Mouse (Mus musculus): ENCODE measurements around the gene Zc2hc1c. TPM values are rescaled to one million over a fixed set of nuclear protein-coding genes. Genes with fewer than 3 reads are reported as not detected.
A peak's percentile ranks its signal among the peaks of the same experiment; 100 is the strongest.
"Not testable (repeated sequence)": the region's sequence is repeated elsewhere in the genome, so short reads cannot be mapped to it uniquely, and the experiment has no call there.

Zc2hc1c gene
- polyA plus RNA-seq, 1 experiment from 2014 or later: 1.3 TPM

DNA sequence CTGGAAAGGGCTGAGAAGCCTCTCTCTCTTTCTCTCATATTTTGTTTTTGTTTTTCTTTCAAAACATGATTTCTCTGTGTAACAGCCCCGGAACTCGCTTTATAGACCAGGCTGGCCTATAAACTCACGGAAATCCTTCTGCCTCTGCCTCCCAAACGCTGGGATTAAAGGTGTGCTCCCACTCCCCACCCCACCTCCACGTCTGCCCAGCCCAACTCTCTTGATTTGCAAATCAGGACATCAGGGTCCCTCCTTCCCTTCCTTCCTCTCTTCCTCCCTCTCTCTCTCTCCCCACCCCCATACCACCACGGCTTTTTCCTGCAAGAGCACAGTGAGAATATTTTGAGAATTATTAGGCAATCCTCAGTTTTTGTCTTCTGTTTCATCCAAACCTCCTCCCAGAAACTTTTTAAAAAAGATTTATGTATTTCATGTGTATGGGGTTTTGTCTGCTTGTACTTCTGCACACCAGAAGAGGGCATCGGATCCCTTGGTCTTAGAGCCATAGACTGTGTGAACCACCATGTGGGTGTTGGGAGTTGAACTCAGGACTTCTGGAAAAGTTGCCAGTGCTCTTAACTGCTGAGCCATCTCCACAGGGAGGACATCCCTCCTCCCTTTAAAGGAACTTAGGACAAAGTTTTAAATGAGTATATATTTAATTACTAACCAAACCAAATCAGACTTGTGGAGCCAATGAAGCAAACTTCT, 17.1 kb upstream of the Zc2hc1c start:
- Histone ChIP-seq H3K36me3 (0 out of 2 replicates have a peak, but pooled peaks cover 3% of the 10 kb centered on the region), H3K27ac (no peak overlapping the region), H3K9me3 (no peaks in the 10 kb centered on the region), H3K27me3 (no peaks in the 10 kb centered on the region), H3K4me1 (replicated peaks) (peaks cover 4% of the 10 kb centered on the region), H3K4me3 (replicated peaks) (0 out of 2 replicates have a peak overlapping the region, but pooled peaks have one; percentile 57), H3K9ac (replicated peaks) (no peak overlapping the region), H3K4me2 (replicated peaks) (peak overlapping the region; percentile 59; the same call in 1 of the 2 replicates)
- WGBS: 80% methylated on average over 7 of the region's 7 CpGs
- ATAC-seq: no peak

DNA sequence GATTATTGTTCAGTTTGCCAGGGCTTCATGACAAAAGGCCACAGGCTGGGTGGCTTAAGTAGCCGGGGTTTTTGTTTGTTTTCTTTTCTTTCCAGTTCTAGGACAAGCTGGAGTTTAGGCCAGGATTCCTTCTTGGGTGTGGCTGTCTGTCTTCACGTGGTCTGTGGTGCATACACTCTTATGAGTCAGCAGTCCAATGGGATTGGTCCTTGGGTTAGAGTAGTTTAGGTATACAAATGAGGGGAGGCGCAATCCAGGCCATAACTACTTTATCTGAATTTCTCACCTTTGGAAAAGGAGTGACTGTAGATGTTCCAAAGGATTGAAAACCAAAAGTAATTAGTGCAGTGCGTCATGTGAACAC, 16.6 kb upstream of the Zc2hc1c start:
- Histone ChIP-seq H3K9ac (replicated peaks) (no peak overlapping the region), H3K9me3 (no peaks in the 10 kb centered on the region), H3K27ac (no peak overlapping the region), H3K36me3 (0 out of 2 replicates have a peak, but pooled peaks cover 3% of the 10 kb centered on the region), H3K4me2 (replicated peaks) (no peak overlapping the region), H3K4me3 (replicated peaks) (no peak overlapping the region), H3K27me3 (no peaks in the 10 kb centered on the region), H3K4me1 (replicated peaks) (peaks cover 4% of the 10 kb centered on the region)
- no peak for ATAC-seq
- 77% methylated on average over 4 of the region's 4 CpGs for WGBS

DNA sequence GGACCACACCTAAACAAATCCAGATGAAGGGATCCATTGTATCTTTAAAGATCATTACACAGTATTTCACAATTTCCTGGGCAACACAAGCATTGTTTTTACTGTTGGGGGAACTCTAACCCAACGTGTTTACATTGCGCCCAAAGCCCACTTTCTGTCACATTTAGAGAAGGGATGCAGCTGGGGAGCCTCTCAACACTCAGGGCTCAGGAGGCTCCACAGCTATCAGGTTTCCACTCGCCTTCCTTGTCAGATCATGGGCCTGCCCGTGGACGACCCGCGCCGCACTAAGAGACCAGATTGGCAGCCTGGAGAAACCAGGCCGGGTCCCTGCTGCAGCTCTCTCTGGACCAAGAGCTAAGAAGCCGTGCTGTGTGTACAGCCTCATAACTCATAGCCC, 14.9 kb upstream of the Zc2hc1c start:
- Histone ChIP-seq H3K27ac (no peak overlapping the region), H3K4me1 (replicated peaks) (peaks cover 4% of the 10 kb centered on the region), H3K9me3 (no peaks in the 10 kb centered on the region), H3K27me3 (no peaks in the 10 kb centered on the region), H3K4me3 (replicated peaks) (no peak overlapping the region), H3K9ac (replicated peaks) (no peak overlapping the region), H3K36me3 (0 out of 2 replicates have a peak, but pooled peaks cover 3% of the 10 kb centered on the region), H3K4me2 (replicated peaks) (no peak overlapping the region)
- ATAC-seq: no peak
- WGBS: 89% methylated on average over 10 of the region's 10 CpGs

DNA sequence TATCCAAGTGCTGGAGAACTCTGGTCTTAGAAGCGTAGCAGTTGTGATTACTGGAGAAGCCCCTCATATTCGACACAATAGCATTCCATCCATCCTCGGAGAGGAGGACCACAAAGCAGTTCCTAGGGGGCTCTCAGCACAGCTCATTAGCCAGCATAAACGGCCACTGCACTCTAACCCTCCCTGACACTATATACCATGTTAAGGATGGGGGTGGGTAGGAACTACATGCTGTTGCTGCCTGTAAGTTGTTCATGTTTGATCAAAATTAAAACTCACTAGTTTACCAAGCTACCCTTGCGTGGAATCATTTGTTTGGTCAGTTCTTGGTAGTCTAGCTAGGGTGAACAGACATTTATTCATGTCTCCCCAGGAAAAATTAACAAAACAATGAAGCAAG, 12.1 kb upstream of the Zc2hc1c start:
- H3K4me1 ChIP-seq (replicated peaks): peaks cover 10% of the 10 kb centered on the region
- H3K4me3 ChIP-seq (replicated peaks): no peak overlapping the region
- no peak for ATAC-seq
- H3K9ac ChIP-seq (replicated peaks): no peak overlapping the region
- H3K4me2 ChIP-seq (replicated peaks): no peak overlapping the region
- no peaks in the 10 kb centered on the region for H3K27me3 ChIP-seq
- no peaks in the 10 kb centered on the region for H3K9me3 ChIP-seq
- no peak overlapping the region for H3K27ac ChIP-seq
- 73% methylated on average over 5 of the region's 5 CpGs for WGBS
- 0 out of 2 replicates have a peak, but pooled peaks cover 3% of the 10 kb centered on the region for H3K36me3 ChIP-seq

DNA sequence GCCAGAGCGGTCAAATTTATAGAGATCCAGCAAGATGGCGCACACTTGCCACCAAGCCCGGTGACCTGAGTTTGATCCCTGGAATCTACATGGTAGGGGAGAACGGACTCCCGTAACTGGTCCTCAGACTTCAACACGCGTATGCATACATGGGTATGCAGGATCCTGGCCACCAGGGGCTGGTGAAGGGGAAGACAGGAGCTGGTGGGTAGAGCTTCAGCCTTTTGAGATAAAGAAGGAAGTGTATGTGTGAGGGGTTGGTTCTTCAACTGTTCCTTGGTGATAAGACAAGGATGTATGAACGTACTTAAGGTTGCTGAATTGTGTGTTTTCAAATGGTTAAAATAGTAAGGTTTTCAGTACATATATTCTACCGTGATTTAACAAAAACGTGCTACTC, 9.5 kb upstream of the Zc2hc1c start:
- WGBS: 96% methylated on average over 10 of the region's 10 CpGs
- Histone ChIP-seq H3K27ac (no peak overlapping the region), H3K27me3 (no peaks in the 10 kb centered on the region), H3K4me1 (replicated peaks) (peaks cover 10% of the 10 kb centered on the region), H3K36me3 (0 out of 2 replicates have a peak, but pooled peaks cover 3% of the 10 kb centered on the region), H3K9me3 (no peaks in the 10 kb centered on the region), H3K9ac (replicated peaks) (no peak overlapping the region), H3K4me3 (replicated peaks) (no peak overlapping the region), H3K4me2 (replicated peaks) (no peak overlapping the region)
- ATAC-seq: no peak

DNA sequence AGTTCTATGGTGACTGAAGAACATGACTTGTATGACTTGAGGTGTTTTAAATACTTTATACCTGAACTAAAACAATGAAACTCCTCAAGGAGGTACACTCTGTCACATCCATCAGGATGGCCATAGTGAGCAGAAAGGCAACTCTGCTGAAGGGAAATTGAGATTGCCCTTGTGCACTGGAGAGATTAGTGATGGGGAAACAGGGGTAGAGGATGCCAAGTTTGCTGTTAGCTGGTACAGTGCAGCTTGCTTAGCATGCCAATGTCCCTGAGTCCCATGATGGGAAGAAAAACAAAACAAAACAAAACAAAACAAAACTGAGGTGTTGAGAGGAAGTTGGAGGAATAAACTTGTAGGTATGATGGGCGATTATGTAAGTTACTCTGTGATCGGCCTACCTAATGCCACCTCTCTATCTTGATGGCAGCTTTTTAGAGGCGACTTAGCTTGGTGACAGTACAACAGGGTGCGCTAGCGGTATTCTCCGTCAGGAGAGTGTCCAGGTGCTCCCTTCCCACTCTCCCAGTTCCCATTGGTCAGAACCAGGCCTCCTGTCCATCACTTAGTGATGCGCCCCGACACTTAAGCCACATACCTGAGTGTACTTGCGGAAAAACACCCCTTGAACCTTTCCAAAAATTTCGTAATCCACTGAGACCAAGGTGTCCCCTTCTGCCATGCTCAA, 8.9 kb upstream of the Zc2hc1c start:
- H3K4me3 ChIP-seq (replicated peaks): peak overlapping the region; percentile 67
- peaks cover 10% of the 10 kb centered on the region for H3K4me1 ChIP-seq (replicated peaks)
- no peaks in the 10 kb centered on the region for H3K27me3 ChIP-seq
- no peak; the same call in 1 of the 2 replicates for ATAC-seq
- H3K4me2 ChIP-seq (replicated peaks): peak overlapping the region; percentile 87
- H3K9ac ChIP-seq (replicated peaks): peak overlapping the region; percentile 77
- H3K27ac ChIP-seq: peak overlapping the region; percentile 69
- 0 out of 2 replicates have a peak, but pooled peaks cover 2% of the 10 kb centered on the region for H3K36me3 ChIP-seq
- no peaks in the 10 kb centered on the region for H3K9me3 ChIP-seq
- WGBS: 6% methylated on average over 10 of the region's 10 CpGs

DNA sequence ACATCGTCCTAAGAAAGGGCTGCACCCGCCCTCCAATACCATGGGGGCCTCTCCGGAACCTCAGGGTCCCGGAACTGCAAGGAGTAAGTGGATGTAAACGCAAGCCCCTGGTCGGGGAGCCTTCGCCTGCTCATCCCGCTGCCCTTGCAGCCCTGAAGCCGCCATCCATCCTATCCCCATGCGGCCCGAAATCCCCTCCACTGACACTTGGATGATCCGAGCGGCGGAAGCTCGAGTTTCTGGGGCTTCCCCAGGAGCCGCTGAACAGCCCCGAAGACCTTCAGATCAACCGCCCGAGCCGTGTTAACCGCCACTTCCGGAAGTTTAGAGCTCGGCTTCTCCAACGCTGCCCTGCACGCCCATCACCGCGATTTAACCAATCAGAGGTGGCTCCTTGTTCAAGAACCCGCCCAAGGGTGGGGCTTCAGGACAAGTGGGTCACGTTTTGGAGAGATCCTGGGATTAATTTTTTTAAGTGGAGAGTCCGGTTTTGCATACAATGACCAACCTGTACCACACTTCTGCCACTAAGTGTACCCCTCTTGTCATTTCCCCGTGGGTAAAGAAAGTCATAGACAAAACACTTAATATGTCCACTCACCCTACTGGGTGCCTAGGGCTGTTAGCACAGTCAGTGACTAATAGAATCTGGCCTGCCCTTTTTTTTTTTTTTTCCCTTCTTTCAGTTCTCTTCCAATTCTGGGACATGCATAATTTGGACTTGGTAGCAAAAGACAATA, 8.1 kb upstream of the Zc2hc1c start:
- Histone ChIP-seq H3K4me3 (replicated peaks) (peak overlapping the region; percentile 67), H3K27me3 (no peaks in the 10 kb centered on the region), H3K36me3 (no peaks in the 10 kb centered on the region), H3K27ac (peak overlapping the region; percentile 69), H3K4me1 (replicated peaks) (peaks cover 10% of the 10 kb centered on the region), H3K9ac (replicated peaks) (peak overlapping the region; percentile 77), H3K9me3 (no peaks in the 10 kb centered on the region), H3K4me2 (replicated peaks) (peak overlapping the region; percentile 87)
- ATAC-seq: peak; percentile 99
- WGBS: under 1% methylated on average over 31 of the region's 31 CpGs

DNA sequence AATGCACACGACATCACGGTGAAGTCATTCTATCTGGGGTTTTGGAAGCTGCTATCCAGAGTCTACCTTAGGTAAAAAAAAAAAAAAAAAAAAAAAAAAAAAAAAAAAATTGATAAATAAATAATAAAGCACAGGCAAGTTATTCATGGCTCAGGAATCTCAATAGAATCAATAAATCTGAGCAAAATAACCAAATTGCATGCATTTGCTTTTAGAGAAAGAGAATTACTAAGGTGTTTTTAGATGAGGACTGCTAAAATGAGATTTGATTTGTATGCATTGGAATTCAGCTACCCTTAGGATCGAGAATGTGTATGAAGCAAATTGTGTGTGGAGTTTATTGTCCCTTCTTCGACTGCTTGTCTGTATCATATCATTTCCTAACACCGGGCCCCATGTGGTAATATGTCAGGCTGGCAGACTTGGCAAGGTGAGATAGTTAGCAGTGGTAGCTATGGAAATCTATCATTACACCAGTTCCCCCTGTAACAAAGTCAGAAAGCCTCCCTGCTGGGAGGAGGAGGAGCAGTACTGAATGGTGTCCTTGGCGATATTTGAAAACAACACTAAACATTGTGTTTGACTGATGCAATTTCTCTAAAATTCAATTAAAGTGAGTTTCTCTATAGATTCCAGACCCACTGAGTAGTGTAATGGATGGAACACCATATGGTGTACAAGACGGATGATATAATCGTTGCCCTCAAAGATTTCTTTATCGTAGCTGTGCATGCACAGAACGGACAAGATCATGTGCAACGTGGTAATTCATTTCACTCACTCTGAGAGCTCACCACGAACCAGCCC, 7.3 kb upstream of the Zc2hc1c start:
- ATAC-seq: no peak; the same call in 1 of the 2 replicates
- Histone ChIP-seq H3K4me3 (replicated peaks) (peak overlapping the region; percentile 67), H3K9ac (replicated peaks) (no peak overlapping the region), H3K4me1 (replicated peaks) (peaks cover 10% of the 10 kb centered on the region), H3K9me3 (no peaks in the 10 kb centered on the region), H3K27me3 (no peaks in the 10 kb centered on the region), H3K27ac (no peak overlapping the region), H3K4me2 (replicated peaks) (peak overlapping the region; percentile 87), H3K36me3 (no peaks in the 10 kb centered on the region)
- WGBS: 66% methylated on average over 12 of the region's 12 CpGs

DNA sequence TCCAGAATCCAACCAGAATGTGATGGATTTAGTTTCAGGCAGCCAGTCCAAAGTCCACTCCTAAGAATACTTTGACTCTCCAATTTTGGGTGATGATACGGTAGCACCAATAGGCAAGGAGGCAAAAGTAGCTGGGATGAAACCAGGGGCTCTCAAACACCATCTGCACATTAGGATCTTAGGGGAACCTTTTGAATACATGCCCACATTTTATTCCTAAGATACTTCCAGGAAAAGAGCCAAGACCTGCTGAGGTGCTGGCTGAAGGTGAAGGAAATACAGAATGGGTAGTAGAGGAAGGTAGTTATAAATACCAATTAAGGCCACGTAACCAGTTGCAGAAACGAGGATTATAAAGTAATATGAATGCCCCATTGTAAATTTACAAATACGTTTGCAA, 6.6 kb upstream of the Zc2hc1c start:
- 98% methylated on average over 1 of the region's 4 CpGs for WGBS
- H3K4me1 ChIP-seq (replicated peaks): peaks cover 10% of the 10 kb centered on the region
- H3K9ac ChIP-seq (replicated peaks); H3K27ac ChIP-seq; H3K9me3 ChIP-seq; H3K27me3 ChIP-seq; H3K4me2 ChIP-seq (replicated peaks); ATAC-seq; H3K4me3 ChIP-seq (replicated peaks); H3K36me3 ChIP-seq: not testable (repeated sequence)

DNA sequence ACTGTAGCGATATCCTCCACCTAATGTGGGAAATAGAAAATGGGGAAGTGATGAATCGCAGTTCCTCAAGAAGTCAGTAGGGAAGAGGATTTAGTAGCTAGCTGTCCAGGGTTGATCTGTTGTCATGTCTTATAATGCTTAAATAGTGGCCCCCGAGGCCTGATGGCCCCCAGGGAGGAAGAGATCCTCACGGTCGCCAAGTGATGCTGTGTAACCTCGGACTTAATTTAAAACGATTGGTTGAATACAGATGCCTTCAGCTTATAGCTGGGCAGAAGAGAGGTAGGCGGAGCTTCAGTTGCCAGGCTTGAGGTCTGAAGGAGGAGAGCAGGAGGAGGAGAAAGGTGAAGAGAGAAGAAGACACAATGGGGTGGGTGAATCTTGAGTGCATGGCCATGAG, 4.1 kb upstream of the Zc2hc1c start:
- Histone ChIP-seq H3K9ac (replicated peaks) (no peak overlapping the region), H3K9me3 (no peaks in the 10 kb centered on the region), H3K27ac (no peak overlapping the region), H3K27me3 (peaks cover 2% of the 10 kb centered on the region), H3K4me3 (replicated peaks) (no peak overlapping the region), H3K36me3 (no peaks in the 10 kb centered on the region), H3K4me2 (replicated peaks) (no peak overlapping the region), H3K4me1 (replicated peaks) (peaks cover 18% of the 10 kb centered on the region)
- 69% methylated on average over 8 of the region's 8 CpGs for WGBS
- ATAC-seq: no peak

DNA sequence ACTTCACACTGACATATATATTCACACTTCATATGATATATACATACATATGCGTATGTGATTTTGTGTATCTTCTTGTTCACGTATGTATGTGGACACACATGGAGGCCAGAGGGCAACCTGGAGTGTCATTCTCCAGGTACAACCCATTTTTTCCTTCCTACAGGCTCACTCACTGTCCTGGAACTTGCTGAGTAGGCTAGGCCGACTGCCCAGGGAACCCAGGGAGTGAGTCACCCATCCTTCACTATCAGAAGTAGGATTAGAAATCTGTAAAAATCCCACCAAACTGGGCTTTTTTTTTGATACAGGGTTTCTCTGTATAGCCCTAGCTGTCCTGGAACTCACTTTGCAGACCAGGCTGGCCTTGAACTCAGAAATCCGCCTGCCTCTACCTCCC, 3.4 kb upstream of the Zc2hc1c start:
- Histone ChIP-seq H3K4me2 (replicated peaks) (no peak overlapping the region), H3K27ac (no peak overlapping the region), H3K36me3 (no peaks in the 10 kb centered on the region), H3K4me1 (replicated peaks) (peaks cover 13% of the 10 kb centered on the region), H3K4me3 (replicated peaks) (no peak overlapping the region), H3K9ac (replicated peaks) (no peak overlapping the region), H3K27me3 (peaks cover 8% of the 10 kb centered on the region), H3K9me3 (no peaks in the 10 kb centered on the region)
- ATAC-seq: no peak
- WGBS: 87% methylated on average over 4 of the region's 4 CpGs

All from midbrain, embryonic 13.5 days (tissue).